Mouse (Mus musculus) CD4-positive naive resting alpha-beta T cell, adult 57 days (primary cell): ENCODE results near the gene Osgin1. TPM values are rescaled to one million over a fixed set of nuclear protein-coding genes. Genes with fewer than 3 reads are reported as not detected.

Source experiments
- total RNA-seq: library from RNA; stranded (reverse); gene quantifications from one replicate; pipeline ENCODE4 v1.2.4, GENCODE M21; 2023

Osgin1 gene
- 6.7 TPM for total RNA-seq

GRCm38 (mm10) chr8:119433582-119434174, at the start of gene Osgin1:
Gene Osgin1 (plus strand): TSS chr8:119434124.

GRCm38 (mm10) chr8:119394524-119395026, 39.3 kb upstream of the Osgin1 start, which contains the start of gene Mlycd:
Gene Mlycd (plus strand): TSS chr8:119394878.

GRCm38 (mm10) chr8:119446211-119446989, 12.5 kb downstream of the Osgin1 start, which contains the start of gene Necab2:
Gene Necab2 (plus strand): TSS chr8:119446719.

Other genes starting within 250 kb of the Osgin1 start
- gene Hsbp1, start 89.6 kb upstream of the Osgin1 start, total RNA-seq, result 64.3 TPM
- gene Mlycd, start 39.2 kb upstream of the Osgin1 start, total RNA-seq, result 12.5 TPM
- gene Necab2, start 12.6 kb downstream of the Osgin1 start, total RNA-seq, result not detected
- not detected for gene Slc38a8, start 67.6 kb downstream of the Osgin1 start, total RNA-seq
- gene Mbtps1, start 124.6 kb downstream of the Osgin1 start, total RNA-seq, result 132 TPM
- gene Hsdl1, start 141.1 kb downstream of the Osgin1 start, total RNA-seq, result 64.1 TPM
- gene Dnaaf1, start 141.1 kb downstream of the Osgin1 start, total RNA-seq, result not detected
- gene Taf1c, start 171.1 kb downstream of the Osgin1 start, total RNA-seq, result 20.3 TPM
- not detected for gene Adad2, start 178.6 kb downstream of the Osgin1 start, total RNA-seq
- gene Kcng4, start 201.6 kb downstream of the Osgin1 start, total RNA-seq, result not detected
- not detected for gene Wfdc1, start 232.2 kb downstream of the Osgin1 start, total RNA-seq